Mouse (Mus musculus) stomach, embryonic 14.5 days (tissue): ENCODE data around the gene Tmem214. TPM values are rescaled to one million over a fixed set of nuclear protein-coding genes. Genes with fewer than 3 reads are reported as not detected.

Experiments used
- ATAC-seq: fragments of 200-750 bp; cut with Nextera tagmentation; 2 replicates; pipeline ENCODE4 v1.8.0; 2017; ENCODE audit warnings: low read depth, moderate TSS enrichment; ENCODE audit not compliant: insufficient number of reproducible peaks, insufficient read depth, low FRiP score
- H3K27ac ChIP-seq: fragments of 300-500 bp; sonication (generic); 2 replicates; pipeline ENCODE4 v1.5.1; 2014; ENCODE audit warnings: mild to moderate bottlenecking, low read length, moderate library complexity, mixed read lengths
- H3K27me3 ChIP-seq: fragments of 300-500 bp; sonication (generic); 2 replicates; pipeline ENCODE4 v1.6.1; 2014; ENCODE audit warnings: low read length, control low read depth, mixed read lengths; ENCODE audit not compliant: control insufficient read depth, insufficient read depth
- H3K36me3 ChIP-seq: fragments of 300-500 bp; sonication (generic); 2 replicates; pipeline ENCODE4 v1.6.1; 2014; ENCODE audit warnings: mild to moderate bottlenecking, control low read depth, low read length, moderate library complexity, mixed read lengths; ENCODE audit not compliant: control insufficient read depth, insufficient read depth
- H3K4me1 ChIP-seq: fragments of 300-500 bp; sonication (generic); 2 replicates; pipeline ENCODE4 v1.6.1; 2014; ENCODE audit warnings: low read length, control low read depth, mixed read lengths; ENCODE audit not compliant: control insufficient read depth, insufficient read depth
- H3K4me2 ChIP-seq: fragments of 300-500 bp; sonication (generic); replicated peaks from 2 replicates; pipeline ENCODE4 v1.6.1; 2014; ENCODE audit warnings: low read depth, low read length, control low read depth
- H3K4me3 ChIP-seq: fragments of 300-500 bp; sonication (generic); 2 replicates; pipeline ENCODE4 v1.5.1; 2014; ENCODE audit warnings: low read depth, low read length, control low read depth
- H3K9ac ChIP-seq: fragments of 300-500 bp; sonication (generic); replicated peaks from 2 replicates; pipeline ENCODE4 v1.6.1; 2014; ENCODE audit warnings: low read depth, mild to moderate bottlenecking, control low read depth, low read length, moderate library complexity, mixed read lengths
- H3K9me3 ChIP-seq: fragments of 300-500 bp; sonication (generic); 2 replicates; pipeline ENCODE4 v1.6.1; 2016; ENCODE audit warnings: low read depth, low read length, control low read depth; ENCODE audit not compliant: control insufficient read depth
- WGBS: fragments of 180-500 bp; shearing (Covaris S2); extraction: QIAGEN DNeasy Blood & Tissue Kit; methylation state at CpG from one replicate; pipeline ENCODE4 v1.1.7; 2014; 5-methylcytosine and 5-hydroxymethylcytosine counted together
- polyA plus RNA-seq: library from polyadenylated mRNA; unstranded; fragments of >200 nt; fragmentation: Nextera tagmentation; extraction: Ambion mirVana; gene quantifications from 2 replicates; pipeline ENCODE4 v1.2.1, GENCODE M21; 2014

Tmem214 gene
- polyA plus RNA-seq, 1 experiment from 2014 or later, result 58.6 TPM

DNA sequence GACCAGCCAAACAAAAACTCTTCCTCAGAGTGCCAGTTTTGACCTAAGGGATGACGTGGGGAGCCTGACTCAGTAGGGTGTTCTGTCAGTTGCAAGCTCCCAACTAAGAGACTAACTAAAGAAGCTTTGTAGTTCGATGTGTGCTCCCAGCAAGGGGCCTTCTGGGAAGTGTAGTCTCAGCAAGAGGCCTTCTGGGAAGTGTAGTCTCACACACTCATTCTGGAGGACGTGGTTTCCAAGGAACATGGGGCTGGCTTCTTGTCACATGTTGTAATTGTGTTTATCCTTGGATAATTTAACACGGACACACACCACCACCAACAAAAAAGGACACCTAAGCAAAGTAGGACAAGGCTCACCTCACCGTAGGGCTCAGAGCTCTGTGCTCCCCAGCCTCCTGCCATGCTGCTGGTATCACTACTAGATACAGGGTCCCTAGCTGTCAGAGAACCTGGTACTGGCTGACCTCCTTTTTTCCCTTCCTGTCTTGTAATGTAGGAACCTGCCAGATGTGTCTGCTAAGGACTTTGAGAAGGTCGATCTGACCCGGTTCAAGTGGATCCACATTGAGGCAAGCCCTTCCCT is 60.2 kb downstream of the Tmem214 start:
- 42% methylated on average over 7 of the region's 7 CpGs for WGBS
- Histone ChIP-seq H3K4me1 (no peaks in the 10 kb centered on the region; the same call in 1 of the 2 replicates), H3K27ac (no peak overlapping the region), H3K9ac (no peak overlapping the region), H3K9me3 (no peaks in the 10 kb centered on the region), H3K4me3 (no peak overlapping the region), H3K4me2 (0 out of 2 replicates have a peak overlapping the region, but pooled peaks have one; percentile 13), H3K36me3 (no peaks in the 10 kb centered on the region), H3K27me3 (no peaks in the 10 kb centered on the region)
- ATAC-seq, result no peak

Other genes with a start within 250 kb of the Tmem214 start
- gene Slc35f6, start 220.1 kb upstream of the Tmem214 start, polyA plus RNA-seq, result 28.5 and 29.8 TPM in 2 replicates
- 264 and 303 TPM in 2 replicates for gene Cenpa, start 201.2 kb upstream of the Tmem214 start, polyA plus RNA-seq
- gene Dpysl5, start 156.4 kb upstream of the Tmem214 start, polyA plus RNA-seq, result 10.3 and 11.0 TPM in 2 replicates
- gene Mapre3, start 53.4 kb upstream of the Tmem214 start, polyA plus RNA-seq, result 19.2 and 22.7 TPM in 2 replicates
- gene Agbl5, start 20.7 kb downstream of the Tmem214 start, polyA plus RNA-seq, result 27.5 and 34.0 TPM in 2 replicates
- gene Ost4, start 39.8 kb downstream of the Tmem214 start, polyA plus RNA-seq, result 476 and 515 TPM in 2 replicates
- 208 and 230 TPM in 2 replicates for gene Emilin1, start 45.4 kb downstream of the Tmem214 start, polyA plus RNA-seq
- gene Khk, start 53.4 kb downstream of the Tmem214 start, polyA plus RNA-seq, result 19.2 and 24.2 TPM in 2 replicates
- 5.7 and 6.4 TPM in 2 replicates for gene Cgref1, start 77.6 kb downstream of the Tmem214 start, polyA plus RNA-seq
- 102 and 104 TPM in 2 replicates for gene Preb, start 92.3 kb downstream of the Tmem214 start, polyA plus RNA-seq
- gene Tcf23, start 100.7 kb downstream of the Tmem214 start, polyA plus RNA-seq, result 0.50 and 0.55 TPM in 2 replicates
- gene Atraid, start 180.3 kb downstream of the Tmem214 start, polyA plus RNA-seq, result 173 and 186 TPM in 2 replicates
- gene Slc5a6, start 180.9 kb downstream of the Tmem214 start, polyA plus RNA-seq, result 9.2 and 9.7 TPM in 2 replicates
- gene Cad, start 186.8 kb downstream of the Tmem214 start, polyA plus RNA-seq, result 21.7 and 26.3 TPM in 2 replicates
- gene Dnajc5g, start 238.3 kb downstream of the Tmem214 start, polyA plus RNA-seq, result not detected in 2 replicates
- 0.30 and 0.52 TPM in 2 replicates for gene Slc30a3, start 240.2 kb downstream of the Tmem214 start, polyA plus RNA-seq
- not detected in 2 replicates for gene Trim54, start 248.7 kb downstream of the Tmem214 start, polyA plus RNA-seq